Mouse (Mus musculus): Measurements from ENCODE around the gene Stom.
A peak's percentile ranks its signal among the peaks of the same experiment; 100 is the strongest.

Stom gene

GRCm38 (mm10) chr2:35320399-35320798 is 16.4 kb downstream of the Stom start:
- DNase-seq (ENCODE audit: low spot score in 2 of 2) = no peak

- DNase-seq (ENCODE audit: low spot score in 2 of 2) = no peak
Measured at GRCm38 (mm10) chr2:35318405-35318804, 18.4 kb downstream of the Stom start.

- DNase-seq (ENCODE audit: low spot score in 2 of 2) = peak in 1 of 2 experiments; percentile 70
Measured at GRCm38 (mm10) chr2:35317604-35318003, 19.2 kb downstream of the Stom start.

GRCm38 (mm10) chr2:35314300-35314699 is 22.5 kb downstream of the Stom start:
- DNase-seq (ENCODE audit: low spot score in 2 of 2) = no peak

GRCm38 (mm10) chr2:35309906-35310493 is 26.8 kb downstream of the Stom start:
- DNase-seq (ENCODE audit: low spot score in 2 of 2) = no peak

- DNase-seq (ENCODE audit: low spot score in 2 of 2) = no peak
Measured at GRCm38 (mm10) chr2:35308166-35308565, 28.6 kb downstream of the Stom start.

GRCm38 (mm10) chr2:35302049-35302885 is 34.5 kb downstream of the Stom start:
- no peak for DNase-seq (ENCODE audit: low spot score in 2 of 2)

- DNase-seq (ENCODE audit: low spot score in 2 of 2) = no peak
Measured at GRCm38 (mm10) chr2:35299437-35299836, 37.3 kb downstream of the Stom start.

GRCm38 (mm10) chr2:35297703-35298332 is 39.0 kb downstream of the Stom start:
- DNase-seq (ENCODE audit: low spot score in 2 of 2) = peak; percentile 82 to 86

- no peak for DNase-seq (ENCODE audit: low spot score in 2 of 2)
Measured at GRCm38 (mm10) chr2:35293291-35293690, 43.5 kb downstream of the Stom start.

- DNase-seq (ENCODE audit: low spot score in 2 of 2) = no peak
Measured at GRCm38 (mm10) chr2:35292700-35293099, 44.1 kb downstream of the Stom start.

GRCm38 (mm10) chr2:35291856-35292255 is 44.9 kb downstream of the Stom start:
- peak; percentile 75 to 85 for DNase-seq (ENCODE audit: low spot score in 2 of 2)

GRCm38 (mm10) chr2:35288758-35289635 is 47.8 kb downstream of the Stom start:
- peak; percentile 83 to 90 for DNase-seq (ENCODE audit: low spot score in 2 of 2)

- no peak for DNase-seq (ENCODE audit: low spot score in 2 of 2)
Measured at GRCm38 (mm10) chr2:35287017-35287620, 49.7 kb downstream of the Stom start.

GRCm38 (mm10) chr2:35285209-35285608 is 51.6 kb downstream of the Stom start:
- DNase-seq (ENCODE audit: low spot score in 2 of 2) = no peak

GRCm38 (mm10) chr2:35283997-35284396 is 52.8 kb downstream of the Stom start:
- DNase-seq (ENCODE audit: low spot score in 2 of 2) = no peak

- DNase-seq (ENCODE audit: low spot score in 2 of 2) = peak in 1 of 2 experiments; percentile 30
Measured at GRCm38 (mm10) chr2:35282214-35282613, 54.6 kb downstream of the Stom start.

GRCm38 (mm10) chr2:35280001-35280400 is 56.8 kb downstream of the Stom start:
- DNase-seq (ENCODE audit: low spot score in 2 of 2) = no peak

- no peak for DNase-seq (ENCODE audit: low spot score in 2 of 2)
Measured at GRCm38 (mm10) chr2:35278371-35279210, 58.2 kb downstream of the Stom start.

GRCm38 (mm10) chr2:35277686-35278085 is 59.1 kb downstream of the Stom start:
- no peak for DNase-seq (ENCODE audit: low spot score in 2 of 2)
